Mouse (Mus musculus) forebrain, embryonic 14.5 days (tissue): ENCODE results near the gene Krt19. TPM values are rescaled to one million over a fixed set of nuclear protein-coding genes. Genes with fewer than 3 reads are reported as not detected.

ENCODE experiments used
- ATAC-seq: fragments of 200-750 bp; cut with Nextera tagmentation; 2 replicates; pipeline ENCODE4 v1.8.0; 2017; ENCODE audit warnings: mild to moderate bottlenecking, moderate library complexity
- DNase-seq: peaks from one replicate; pipeline ENCODE4 v3.0.0-alpha.2; 2015; ENCODE audit warnings: low spot score
- H3K27ac ChIP-seq: fragments of 300-500 bp; sonication (generic); 2 replicates; pipeline ENCODE4 v1.5.1; 2014; ENCODE audit warnings: low read depth, mild to moderate bottlenecking, control low read depth, low read length, moderate library complexity
- H3K27me3 ChIP-seq: fragments of 300-500 bp; sonication (generic); replicated peaks from 2 replicates; pipeline ENCODE4 v1.6.1; 2014; ENCODE audit warnings: low read length, control low read depth, mixed read lengths; ENCODE audit not compliant: control insufficient read depth, insufficient read depth
- H3K36me3 ChIP-seq: fragments of 300-500 bp; sonication (generic); 2 replicates; pipeline ENCODE4 v1.6.1; 2014; ENCODE audit warnings: low read length, control low read depth; ENCODE audit not compliant: control insufficient read depth, insufficient read depth
- H3K4me1 ChIP-seq: fragments of 300-500 bp; sonication (generic); 2 replicates; pipeline ENCODE4 v1.6.1; 2014; ENCODE audit warnings: antibody characterized with exemption, low read length, control low read depth; ENCODE audit not compliant: control insufficient read depth, insufficient read depth
- H3K4me2 ChIP-seq: fragments of 300-500 bp; sonication (generic); 2 replicates; pipeline ENCODE4 v1.6.1; 2014; ENCODE audit warnings: mild to moderate bottlenecking, control low read depth, low read length
- H3K4me3 ChIP-seq: fragments of 300-500 bp; sonication (generic); 2 replicates; pipeline ENCODE4 v1.5.1; 2014; ENCODE audit warnings: low read depth, low read length, control low read depth
- H3K9ac ChIP-seq: fragments of 300-500 bp; sonication (generic); 2 replicates; pipeline ENCODE4 v1.6.1; 2014; ENCODE audit warnings: mild to moderate bottlenecking, low read length, control low read depth, moderate library complexity
- H3K9me3 ChIP-seq: fragments of 300-500 bp; sonication (generic); replicated peaks from 2 replicates; pipeline ENCODE4 v1.6.1; 2016; ENCODE audit warnings: low read length, control low read depth, mixed read lengths; ENCODE audit not compliant: control insufficient read depth
- WGBS: fragments of 180-500 bp; shearing (Covaris S2); extraction: QIAGEN DNeasy Blood & Tissue Kit; methylation state at CpG from one replicate; pipeline ENCODE4 v1.1.7; 2014; 5-methylcytosine and 5-hydroxymethylcytosine counted together
- polyA plus RNA-seq: library from polyadenylated mRNA; unstranded; fragments of >200 nt; fragmentation: Nextera tagmentation; extraction: Ambion mirVana; gene quantifications from 2 replicates; pipeline ENCODE4 v1.2.1, GENCODE M21; 2014

Krt19 gene
- polyA plus RNA-seq, 1 experiment from 2014 or later, result 1.2 TPM

DNA sequence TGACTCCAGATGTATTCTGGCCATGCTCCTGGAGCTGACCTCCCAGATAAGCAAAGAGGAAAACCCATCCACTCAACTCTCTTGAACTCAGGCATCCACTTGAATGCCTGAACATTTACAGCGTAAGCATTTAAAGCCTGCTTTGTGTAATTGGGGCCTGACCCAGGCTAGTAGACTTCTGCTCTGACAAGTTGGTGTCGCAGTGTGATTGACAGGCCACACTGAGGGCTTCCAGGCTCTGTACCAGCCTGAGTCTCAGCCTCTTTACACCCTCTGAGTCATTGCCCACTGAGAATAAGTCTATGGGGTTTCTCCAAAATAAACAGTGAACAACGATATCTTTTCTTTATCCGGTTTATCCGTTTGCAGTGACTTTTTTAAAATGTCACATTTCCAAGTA is 28.1 kb downstream of the Krt19 start:
- Histone ChIP-seq H3K9me3 (no peaks in the 10 kb centered on the region), H3K27me3 (no peaks in the 10 kb centered on the region), H3K4me1 (no peaks in the 10 kb centered on the region), H3K36me3 (no peaks in the 10 kb centered on the region), H3K9ac (no peak overlapping the region), H3K4me2 (no peak overlapping the region), H3K4me3 (no peak overlapping the region), H3K27ac (no peak overlapping the region)
- 92% methylated on average over 5 of the region's 5 CpGs for WGBS
- DNase-seq, result no peak
- ATAC-seq, result no peak

DNA sequence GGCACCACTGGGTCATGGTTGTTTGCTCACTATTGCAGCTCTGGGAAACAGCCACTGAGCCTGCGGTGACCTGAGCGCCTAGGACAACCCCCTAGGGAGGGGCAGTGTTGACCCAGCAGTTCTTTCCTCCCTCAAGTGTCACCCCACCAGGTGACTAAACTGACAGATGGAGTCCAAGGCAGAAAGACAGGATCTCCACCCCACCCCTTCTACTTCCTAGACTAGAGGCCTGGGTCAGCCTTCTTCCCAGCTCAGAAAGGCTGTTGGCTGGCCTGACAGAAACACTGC is 34.8 kb downstream of the Krt19 start:
- Histone ChIP-seq H3K4me2 (no peak overlapping the region), H3K9ac (no peak overlapping the region), H3K36me3 (no peaks in the 10 kb centered on the region), H3K4me1 (no peaks in the 10 kb centered on the region), H3K27ac (no peak overlapping the region), H3K4me3 (no peak overlapping the region), H3K9me3 (no peaks in the 10 kb centered on the region), H3K27me3 (no peaks in the 10 kb centered on the region)
- ATAC-seq, result no peak
- 87% methylated on average over 2 of the region's 2 CpGs for WGBS
- DNase-seq, result no peak

DNA sequence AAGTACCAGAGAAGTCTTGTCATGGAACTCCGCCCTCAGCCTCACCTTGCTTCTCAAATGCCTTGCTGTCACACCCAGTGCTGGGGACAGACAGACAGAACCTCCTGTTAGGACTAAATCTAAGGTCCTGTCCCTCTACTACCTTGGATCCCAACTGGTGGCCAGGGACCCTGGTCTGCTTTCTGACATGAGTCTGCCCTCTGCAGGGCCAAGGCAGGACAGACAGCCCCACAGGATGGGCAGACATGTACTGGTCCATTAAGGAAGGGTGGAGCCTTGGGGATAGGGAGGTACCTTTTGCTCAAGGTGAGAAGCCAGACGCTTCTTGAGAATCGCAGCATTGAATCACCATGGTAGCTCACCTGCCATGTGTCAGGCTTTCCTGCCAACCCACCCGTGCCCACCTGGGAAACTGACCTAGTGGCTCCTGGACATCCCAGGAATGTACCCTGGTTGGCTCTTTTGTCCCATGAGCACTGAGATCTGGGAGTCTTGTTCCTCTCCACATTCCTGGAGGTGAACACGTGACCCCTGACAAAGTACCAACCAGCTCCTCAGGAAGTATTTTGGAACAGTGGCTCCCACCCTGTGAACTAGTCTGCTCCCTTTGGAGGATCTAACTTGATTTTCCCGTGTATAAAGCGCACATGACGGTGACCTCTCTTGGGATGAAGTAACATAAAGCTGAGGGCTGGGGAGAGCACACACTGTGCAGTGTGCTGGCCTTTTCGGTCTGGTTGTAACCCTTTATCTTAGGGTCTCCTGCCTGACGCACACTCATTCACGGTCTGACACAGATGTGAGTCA is 35.3 kb downstream of the Krt19 start:
- ATAC-seq, result no peak
- H3K4me3 ChIP-seq, result no peak overlapping the region
- no peaks in the 10 kb centered on the region for H3K4me1 ChIP-seq
- no peaks in the 10 kb centered on the region for H3K9me3 ChIP-seq
- no peaks in the 10 kb centered on the region for H3K36me3 ChIP-seq
- no peak overlapping the region for H3K9ac ChIP-seq
- no peak overlapping the region for H3K27ac ChIP-seq
- no peak for DNase-seq
- 86% methylated on average over 11 of the region's 11 CpGs for WGBS
- no peak overlapping the region for H3K4me2 ChIP-seq
- H3K27me3 ChIP-seq, result no peaks in the 10 kb centered on the region

DNA sequence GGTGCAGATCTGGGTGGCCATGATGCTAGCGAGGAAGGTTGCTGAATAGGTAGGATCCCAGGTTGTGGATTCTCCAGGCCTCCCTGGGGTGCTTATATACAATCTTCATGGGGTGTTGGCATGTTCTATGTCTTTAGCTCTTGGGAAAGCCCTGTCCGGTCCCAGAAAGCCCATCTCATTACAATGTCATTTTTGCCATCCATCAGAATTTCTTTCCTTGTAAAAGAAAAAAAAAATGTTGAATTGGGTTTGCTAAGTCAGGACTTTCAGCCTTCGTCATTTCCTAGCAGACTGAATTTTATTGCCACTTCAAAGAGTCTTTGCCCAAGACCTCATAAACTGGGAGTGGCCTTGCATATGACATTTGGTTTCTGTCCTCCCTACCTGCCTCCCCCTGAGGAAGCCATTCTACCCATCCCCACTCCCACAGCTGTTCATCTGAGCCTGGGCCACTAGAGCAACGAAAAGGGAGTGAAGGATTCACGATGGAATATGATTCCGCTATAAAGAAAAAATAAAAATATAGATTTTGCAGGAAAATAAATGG is 42.8 kb downstream of the Krt19 start, which contains the start of gene Krt36:
Gene Krt36, minus strand, starts transcription at position 51 of the 547 bp plus-strand sequence.
- H3K4me3 ChIP-seq, result no peak within 1 kb of the TSS
- no peaks in the 10 kb centered on the region for H3K36me3 ChIP-seq
- no peak for ATAC-seq
- H3K9me3 ChIP-seq, result no peaks in the 10 kb centered on the region
- H3K4me2 ChIP-seq, result no peak within 1 kb of the TSS
- no peak within 1 kb of the TSS for H3K9ac ChIP-seq
- no peak for DNase-seq
- H3K27ac ChIP-seq, result no peak within 1 kb of the TSS
- H3K4me1 ChIP-seq, result no peaks in the 10 kb centered on the region
- no peaks in the 10 kb centered on the region for H3K27me3 ChIP-seq
- 89% methylated on average over 6 of the region's 6 CpGs for WGBS

DNA sequence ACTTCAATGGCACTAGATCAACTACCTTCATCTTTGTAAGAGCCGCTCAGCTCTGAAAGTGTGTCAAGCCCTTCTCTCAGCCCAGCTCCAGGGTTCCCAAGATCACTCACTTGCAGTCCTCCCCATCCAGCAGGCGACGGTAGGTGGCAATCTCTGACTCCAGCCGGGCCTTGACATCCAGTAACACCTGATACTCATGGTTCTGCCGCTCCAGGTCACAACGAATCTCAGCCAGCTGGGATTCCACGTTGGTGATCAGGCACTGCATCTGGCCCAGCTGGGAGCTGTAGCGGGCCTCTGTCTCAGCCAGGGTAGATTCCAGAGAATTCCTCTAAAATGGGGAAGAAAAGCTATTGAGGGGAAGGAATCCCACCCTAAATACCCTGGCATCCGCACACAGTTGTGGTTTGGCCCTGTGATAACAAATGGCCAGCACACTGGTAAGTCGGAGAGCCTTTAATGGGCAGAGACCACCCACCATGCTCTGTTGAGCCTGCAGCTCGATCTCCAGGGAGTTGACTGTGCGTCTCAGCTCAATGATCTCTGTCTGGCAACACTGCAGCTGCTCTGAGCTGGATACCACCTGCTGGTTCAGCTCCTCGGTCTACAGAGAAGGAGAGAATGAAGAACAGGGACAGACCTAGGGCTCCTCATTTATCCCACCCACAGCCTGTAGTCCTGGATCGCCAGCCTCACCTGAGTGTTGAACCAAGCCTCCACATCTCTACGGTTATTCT is 45.6 kb downstream of the Krt19 start:
- no peaks in the 10 kb centered on the region for H3K36me3 ChIP-seq
- H3K27me3 ChIP-seq, result no peaks in the 10 kb centered on the region
- no peak overlapping the region for H3K27ac ChIP-seq
- DNase-seq (no peak), ATAC-seq (no peak)
- no peaks in the 10 kb centered on the region for H3K9me3 ChIP-seq
- H3K9ac ChIP-seq, result no peak overlapping the region
- WGBS, result 68% methylated on average over 15 of the region's 15 CpGs
- H3K4me3 ChIP-seq, result no peak overlapping the region
- H3K4me1 ChIP-seq, result no peaks in the 10 kb centered on the region
- no peak overlapping the region for H3K4me2 ChIP-seq

DNA sequence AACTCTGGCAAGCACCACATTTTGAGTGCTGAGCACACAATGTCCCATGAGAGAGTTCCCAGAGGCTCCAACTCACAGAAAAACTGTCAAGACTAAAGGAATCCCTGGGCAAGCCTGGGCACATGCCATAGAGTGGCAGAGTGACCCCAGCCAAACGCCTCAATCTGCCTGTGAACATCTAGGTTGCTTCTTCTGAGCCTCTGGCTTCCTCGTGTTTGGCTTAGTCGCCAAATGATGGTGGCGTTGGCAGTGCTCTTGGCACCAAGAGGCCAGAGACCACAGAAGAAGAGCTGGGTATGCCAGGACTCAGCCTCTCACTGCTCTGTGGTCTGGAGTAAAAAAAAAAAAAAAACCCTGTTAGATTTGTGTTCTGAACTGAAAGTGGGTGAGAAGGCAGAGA is 48.1 kb downstream of the Krt19 start:
- Histone ChIP-seq H3K4me2 (no peak overlapping the region), H3K9me3 (no peaks in the 10 kb centered on the region), H3K4me1 (no peaks in the 10 kb centered on the region), H3K4me3 (no peak overlapping the region), H3K27ac (no peak overlapping the region), H3K9ac (no peak overlapping the region), H3K36me3 (no peaks in the 10 kb centered on the region), H3K27me3 (no peaks in the 10 kb centered on the region)
- 83% methylated on average over 4 of the region's 4 CpGs for WGBS
- ATAC-seq, result no peak
- no peak for DNase-seq

DNA sequence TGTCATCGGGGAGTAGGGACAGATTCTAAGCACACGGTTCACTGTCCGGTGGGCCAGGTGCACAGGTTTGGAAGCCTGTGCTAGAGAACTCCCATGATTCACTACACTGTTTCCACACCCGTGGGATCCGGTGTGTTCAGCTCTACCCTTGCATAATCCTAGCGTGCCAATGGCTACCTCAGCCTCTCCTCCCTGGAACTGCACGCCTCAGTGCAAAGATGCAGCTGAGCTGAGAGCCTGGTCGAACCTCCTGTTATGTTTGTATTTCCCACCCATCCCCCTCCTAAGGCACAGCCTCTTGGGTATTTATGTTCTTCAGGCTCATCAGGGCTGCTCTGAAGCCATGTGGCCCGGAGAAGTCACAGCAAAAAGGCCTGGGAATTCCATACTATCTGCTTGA is 50.6 kb downstream of the Krt19 start:
- Histone ChIP-seq H3K9me3 (no peaks in the 10 kb centered on the region), H3K4me3 (no peak overlapping the region), H3K4me1 (no peaks in the 10 kb centered on the region), H3K9ac (no peak overlapping the region), H3K36me3 (no peaks in the 10 kb centered on the region), H3K27me3 (no peaks in the 10 kb centered on the region), H3K4me2 (no peak overlapping the region), H3K27ac (no peak overlapping the region)
- DNase-seq (no peak), ATAC-seq (no peak)
- WGBS, result 87% methylated on average over 9 of the region's 9 CpGs

DNA sequence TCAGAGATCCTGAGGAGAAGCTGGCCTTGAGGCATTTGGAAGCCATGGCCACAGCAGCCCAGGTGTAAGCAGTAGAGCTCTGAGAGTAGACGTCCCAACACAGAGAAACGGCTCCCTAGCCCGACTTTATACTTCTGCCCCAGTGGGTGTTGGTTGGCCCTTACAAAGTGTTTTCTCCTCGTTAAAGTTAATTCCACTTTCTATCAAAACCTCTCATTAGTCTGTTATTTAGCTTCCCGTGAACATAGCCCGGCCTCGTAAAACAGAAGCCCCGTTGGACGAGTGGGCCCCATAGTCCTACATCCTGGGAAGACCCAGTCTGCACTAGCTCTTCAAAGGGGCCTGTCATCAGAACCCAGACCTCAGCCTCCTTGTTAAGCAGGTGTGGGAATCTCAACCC is 52.3 kb downstream of the Krt19 start, which contains the start of gene Krt35:
Gene Krt35, minus strand, starts transcription at position 101 of the 400 bp plus-strand sequence.
- ATAC-seq, result no peak
- Histone ChIP-seq H3K4me1 (no peaks in the 10 kb centered on the region), H3K9ac (no peak within 1 kb of the TSS), H3K27ac (no peak within 1 kb of the TSS), H3K36me3 (no peaks in the 10 kb centered on the region), H3K4me3 (no peak within 1 kb of the TSS), H3K27me3 (no peaks in the 10 kb centered on the region), H3K9me3 (no peaks in the 10 kb centered on the region), H3K4me2 (no peak within 1 kb of the TSS)
- WGBS, result 40% methylated on average over 9 of the region's 9 CpGs
- DNase-seq, result no peak
